Mouse (Mus musculus): ENCODE measurements around the gene Wsb2. TPM values are rescaled to one million over a fixed set of nuclear protein-coding genes. Genes with fewer than 3 reads are reported as not detected.

Wsb2 gene
- 205 and 234 TPM in 2 replicates for polyA plus RNA-seq (2012; rRNA removed)

- Histone ChIP-seq H3K27me3 (replicated peaks; ENCODE audit: control insufficient read depth, insufficient read depth, low read length) (no peaks in the 10 kb centered on the region), H3K4me3 (ENCODE audit: insufficient read depth, low read depth, low read length) (peak within 1 kb of the TSS; percentile 99), H3K27ac (ENCODE audit: insufficient read depth, low read depth, low read length) (peak within 1 kb of the TSS; percentile 74), H3K4me1 (ENCODE audit: control insufficient read depth, insufficient read depth, low read length) (peaks cover 35% of the 10 kb centered on the region), H3K36me3 (ENCODE audit: control insufficient read depth, insufficient read depth, low read length) (no peaks in the 10 kb centered on the region; the same call in 1 of the 2 replicates)
- no peak for TF ChIP-seq CTCF (conservative IDR thresholded peaks at IDR 0.05; ENCODE audit: insufficient read depth, insufficient read length, low read depth, low read length)
- no peak for TF ChIP-seq POLR2A (IDR thresholded peaks at IDR 0.05; ENCODE audit: low read depth, low read length)
- WGBS, result 3% methylated on average over 30 of the region's 54 CpGs
- peak; percentile 88 for DNase-seq
Observed at GRCm38 (mm10) chr5:117357129-117357477, at the start of gene Wsb2. Wsb2 (plus strand) TSS chr5:117357304.

GRCm38 (mm10) chr5:117307699-117308098, 49.4 kb upstream of the Wsb2 start:
- Histone ChIP-seq H3K27me3 (replicated peaks; ENCODE audit: control insufficient read depth, insufficient read depth, low read length) (no peaks in the 10 kb centered on the region), H3K36me3 (ENCODE audit: control insufficient read depth, insufficient read depth, low read length) (no peaks in the 10 kb centered on the region), H3K27ac (ENCODE audit: insufficient read depth, low read depth, low read length) (no peak overlapping the region), H3K4me1 (ENCODE audit: control insufficient read depth, insufficient read depth, low read length) (no peaks in the 10 kb centered on the region; the same call in 1 of the 2 replicates), H3K4me3 (ENCODE audit: insufficient read depth, low read depth, low read length) (no peak overlapping the region)
- TF ChIP-seq CTCF (conservative IDR thresholded peaks at IDR 0.05; ENCODE audit: insufficient read depth, insufficient read length, low read depth, low read length), result peak; percentile 87
- no peak for TF ChIP-seq POLR2A (IDR thresholded peaks at IDR 0.05; ENCODE audit: low read depth, low read length)
- peak; percentile 84 for DNase-seq
- 14% methylated on average over 11 of the region's 11 CpGs for WGBS

- Histone ChIP-seq H3K36me3 (ENCODE audit: control insufficient read depth, insufficient read depth, low read length) (no peaks in the 10 kb centered on the region), H3K27ac (ENCODE audit: insufficient read depth, low read depth, low read length) (no peak overlapping the region), H3K4me3 (ENCODE audit: insufficient read depth, low read depth, low read length) (peak overlapping the region; percentile 19; the same call in 1 of the 2 replicates), H3K27me3 (replicated peaks; ENCODE audit: control insufficient read depth, insufficient read depth, low read length) (no peaks in the 10 kb centered on the region), H3K4me1 (ENCODE audit: control insufficient read depth, insufficient read depth, low read length) (no peaks in the 10 kb centered on the region)
- 19% methylated on average over 14 of the region's 14 CpGs for WGBS
- no peak for TF ChIP-seq CTCF (conservative IDR thresholded peaks at IDR 0.05; ENCODE audit: insufficient read depth, insufficient read length, low read depth, low read length)
- TF ChIP-seq POLR2A (IDR thresholded peaks at IDR 0.05; ENCODE audit: low read depth, low read length), result no peak
- DNase-seq, result peak; percentile 83
Observed at GRCm38 (mm10) chr5:117313420-117313819, 43.7 kb upstream of the Wsb2 start.

- Histone ChIP-seq H3K27ac (ENCODE audit: insufficient read depth, low read depth, low read length) (no peak overlapping the region), H3K36me3 (ENCODE audit: control insufficient read depth, insufficient read depth, low read length) (no peaks in the 10 kb centered on the region), H3K4me3 (ENCODE audit: insufficient read depth, low read depth, low read length) (no peak overlapping the region), H3K27me3 (replicated peaks; ENCODE audit: control insufficient read depth, insufficient read depth, low read length) (no peaks in the 10 kb centered on the region), H3K4me1 (ENCODE audit: control insufficient read depth, insufficient read depth, low read length) (no peaks in the 10 kb centered on the region)
- TF ChIP-seq CTCF (conservative IDR thresholded peaks at IDR 0.05; ENCODE audit: insufficient read depth, insufficient read length, low read depth, low read length) (no peak), POLR2A (IDR thresholded peaks at IDR 0.05; ENCODE audit: low read depth, low read length) (no peak)
- WGBS, result 48% methylated on average over 10 of the region's 10 CpGs
- DNase-seq, result no peak
Observed at GRCm38 (mm10) chr5:117313909-117314308, 43.2 kb upstream of the Wsb2 start.

- Histone ChIP-seq H3K27ac (ENCODE audit: insufficient read depth, low read depth, low read length) (no peak overlapping the region), H3K27me3 (replicated peaks; ENCODE audit: control insufficient read depth, insufficient read depth, low read length) (no peaks in the 10 kb centered on the region), H3K4me1 (ENCODE audit: control insufficient read depth, insufficient read depth, low read length) (no peaks in the 10 kb centered on the region), H3K4me3 (ENCODE audit: insufficient read depth, low read depth, low read length) (no peak overlapping the region), H3K36me3 (ENCODE audit: control insufficient read depth, insufficient read depth, low read length) (no peaks in the 10 kb centered on the region)
- TF ChIP-seq CTCF (conservative IDR thresholded peaks at IDR 0.05; ENCODE audit: insufficient read depth, insufficient read length, low read depth, low read length) (no peak), POLR2A (IDR thresholded peaks at IDR 0.05; ENCODE audit: low read depth, low read length) (no peak)
- WGBS, result 59% methylated on average over 9 of the region's 9 CpGs
- no peak for DNase-seq
Observed at GRCm38 (mm10) chr5:117314587-117315428, 42.3 kb upstream of the Wsb2 start.

- WGBS, result under 1% methylated on average over 80 of the region's 81 CpGs
- no peaks in the 10 kb centered on the region for H3K36me3 ChIP-seq (ENCODE audit: control insufficient read depth, insufficient read depth, low read length)
- H3K27ac ChIP-seq (ENCODE audit: insufficient read depth, low read depth, low read length), result peak within 1 kb of the TSS; percentile 71
- H3K4me3 ChIP-seq (ENCODE audit: insufficient read depth, low read depth, low read length), result peak within 1 kb of the TSS; percentile 89
- H3K27me3 ChIP-seq (replicated peaks; ENCODE audit: control insufficient read depth, insufficient read depth, low read length), result no peaks in the 10 kb centered on the region
- H3K4me1 ChIP-seq (ENCODE audit: control insufficient read depth, insufficient read depth, low read length), result no peaks in the 10 kb centered on the region
- TF ChIP-seq POLR2A (IDR thresholded peaks at IDR 0.05; ENCODE audit: low read depth, low read length) (no peak), CTCF (conservative IDR thresholded peaks at IDR 0.05; ENCODE audit: insufficient read depth, insufficient read length, low read depth, low read length) (no peak)
- DNase-seq, result peak; percentile 81
Observed at GRCm38 (mm10) chr5:117318741-117319629, 38.1 kb upstream of the Wsb2 start, which contains the start of gene Vsig10. Vsig10 (plus strand) TSS chr5:117319083.
